Mouse (Mus musculus) midbrain, postnatal 0 days (tissue): Measurements from ENCODE around the gene Scpep1. TPM values are rescaled to one million over a fixed set of nuclear protein-coding genes. Genes with fewer than 3 reads are reported as not detected.

Experiments
- ATAC-seq: fragments of 200-750 bp; cut with Nextera tagmentation; 2 replicates; pipeline ENCODE4 v1.8.0; 2017; ENCODE audit warnings: moderate number of reproducible peaks, mild to moderate bottlenecking, moderate TSS enrichment, moderate library complexity; ENCODE audit not compliant: low FRiP score
- DNase-seq: peaks from one replicate; pipeline ENCODE4 v3.0.0-alpha.2; 2015; ENCODE audit warnings: low spot score
- H3K27ac ChIP-seq: fragments of 300-500 bp; sonication (generic); 2 replicates; pipeline ENCODE4 v1.5.1; 2014; ENCODE audit warnings: low read depth, mild to moderate bottlenecking, low read length, mixed read lengths
- H3K27me3 ChIP-seq: fragments of 300-500 bp; sonication (generic); 2 replicates; pipeline ENCODE4 v1.6.1; 2014; ENCODE audit warnings: low read length, control low read depth, mixed read lengths; ENCODE audit not compliant: insufficient read depth
- H3K36me3 ChIP-seq: fragments of 300-500 bp; sonication (generic); 2 replicates; pipeline ENCODE4 v1.6.1; 2014; ENCODE audit warnings: low read length, control low read depth, mixed read lengths; ENCODE audit not compliant: insufficient read depth
- H3K4me1 ChIP-seq: fragments of 300-500 bp; sonication (generic); 2 replicates; pipeline ENCODE4 v1.6.1; 2014; ENCODE audit warnings: mild to moderate bottlenecking, control low read depth, antibody characterized with exemption, low read length, mixed read lengths; ENCODE audit not compliant: insufficient read depth
- H3K4me2 ChIP-seq: fragments of 300-500 bp; sonication (generic); 2 replicates; pipeline ENCODE4 v1.6.1; 2014; ENCODE audit warnings: low read depth, mild to moderate bottlenecking, low read length, mixed read lengths; ENCODE audit not compliant: poor library complexity, severe bottlenecking
- H3K4me3 ChIP-seq: fragments of 300-500 bp; sonication (generic); 2 replicates; pipeline ENCODE4 v1.5.1; 2014; ENCODE audit warnings: low read depth, mild to moderate bottlenecking, low read length, moderate library complexity
- H3K9ac ChIP-seq: fragments of 300-500 bp; sonication (generic); replicated peaks from 2 replicates; pipeline ENCODE4 v1.6.1; 2014; ENCODE audit warnings: mild to moderate bottlenecking, low read length, moderate library complexity, mixed read lengths; ENCODE audit not compliant: poor library complexity, severe bottlenecking
- H3K9me3 ChIP-seq: fragments of 300-500 bp; sonication (generic); 2 replicates; pipeline ENCODE4 v1.6.1; 2016; ENCODE audit warnings: low read length, control low read depth
- CTCF ChIP-seq: IDR thresholded peaks from 2 replicates; pipeline ENCODE4 v1.5.1; 2016; ENCODE audit warnings: antibody characterized with exemption, mild to moderate bottlenecking
- WGBS: fragments of 180-500 bp; shearing (Covaris S2); extraction: QIAGEN DNeasy Blood & Tissue Kit; methylation state at CpG from one replicate; pipeline ENCODE4 v1.1.7; 2014; 5-methylcytosine and 5-hydroxymethylcytosine counted together
- polyA plus RNA-seq: library from polyadenylated mRNA; unstranded; fragments of >200 nt; fragmentation: Nextera tagmentation; extraction: Ambion mirVana; gene quantifications from 2 replicates; pipeline ENCODE4 v1.2.1, GENCODE M21; 2015
- total RNA-seq: library from RNA; depleted of rRNA; stranded (reverse); fragments of >200 nt; gene quantifications from 2 replicates; pipeline ENCODE4 v1.2.3, GENCODE M21; 2014

The Scpep1 gene
- total and polyA plus RNA-seq, 2 experiments from 2014 or later: 27.2 to 37.1 TPM

DNA sequence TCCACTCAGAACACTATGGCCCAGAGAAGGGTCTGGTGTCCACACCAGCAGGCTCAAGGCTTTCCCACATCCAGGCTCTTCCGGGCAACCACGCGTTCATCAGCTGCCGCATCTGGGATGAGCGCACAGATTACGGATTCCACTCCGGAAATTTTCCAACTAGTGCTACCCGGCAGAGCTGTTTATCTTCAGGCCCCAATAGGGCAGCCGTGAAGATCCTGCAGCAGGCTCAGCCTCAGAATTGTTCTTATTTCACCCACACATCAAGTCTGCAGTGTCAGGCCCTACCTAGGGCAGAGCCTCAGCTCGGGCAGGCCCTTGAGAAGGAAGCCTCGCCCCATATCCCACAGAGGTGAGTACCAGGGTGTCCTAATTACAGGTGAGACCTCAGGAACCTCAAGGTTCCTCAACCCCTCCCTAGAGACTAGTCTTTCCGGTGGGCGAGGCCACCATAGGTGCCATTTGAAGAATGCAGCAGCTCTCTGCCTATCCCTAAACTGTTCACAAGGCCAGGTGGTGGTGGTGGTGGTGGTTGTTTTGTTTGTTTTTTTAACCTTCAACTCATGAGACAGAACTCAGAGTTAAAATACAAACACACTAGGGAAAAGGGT, 4.5 kb downstream of the Scpep1 start:
- Histone ChIP-seq H3K4me1 (no peaks in the 10 kb centered on the region), H3K4me2 (no peak overlapping the region), H3K27me3 (no peaks in the 10 kb centered on the region), H3K36me3 (peaks cover 22% of the 10 kb centered on the region), H3K27ac (no peak overlapping the region), H3K9ac (no peak overlapping the region), H3K9me3 (no peaks in the 10 kb centered on the region), H3K4me3 (no peak overlapping the region)
- TF ChIP-seq CTCF: no peak
- DNase-seq (no peak), ATAC-seq (no peak)
- WGBS: 94% methylated on average over 13 of the region's 13 CpGs

DNA sequence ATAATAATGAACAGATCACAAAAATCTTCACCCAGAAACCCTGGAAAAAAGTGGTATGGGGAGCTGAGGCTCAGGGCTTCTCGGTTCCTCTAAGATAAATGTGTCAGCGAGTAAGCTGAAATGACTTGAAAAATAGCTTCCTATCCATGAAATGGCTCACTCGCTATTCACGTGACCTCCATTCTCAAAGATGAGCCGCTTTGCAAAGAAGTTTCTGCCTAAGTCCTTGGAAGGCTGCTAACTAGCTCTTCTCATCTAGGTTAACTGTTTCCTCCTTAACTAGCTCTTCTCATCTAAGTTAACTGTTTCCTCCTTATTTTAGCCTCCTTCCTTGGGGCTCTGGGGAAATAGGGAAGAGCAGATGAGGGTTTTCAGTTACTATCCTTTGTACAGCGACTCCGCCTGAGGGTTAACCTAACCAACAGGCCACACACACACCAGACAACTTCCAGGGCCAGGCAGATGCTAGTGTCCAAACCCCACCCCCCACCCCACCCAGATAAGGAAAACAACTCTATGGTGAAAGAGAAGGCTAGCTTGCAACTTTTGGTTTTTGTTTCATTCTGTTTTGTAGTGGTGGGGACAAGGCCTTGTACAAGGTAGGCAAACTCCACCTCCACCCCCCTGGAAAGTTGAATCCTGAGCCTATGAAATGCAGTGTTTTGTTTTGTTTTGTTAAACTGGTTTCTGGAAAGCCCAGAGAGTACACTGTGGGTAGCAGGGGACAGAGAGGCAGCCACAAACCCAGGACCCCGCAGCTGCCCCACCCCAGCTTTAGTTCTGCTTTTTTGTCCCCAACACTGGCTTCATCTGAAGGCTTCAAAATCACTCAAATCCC, 5.2 kb downstream of the Scpep1 start:
- Histone ChIP-seq H3K27ac (no peak overlapping the region), H3K36me3 (peaks cover 29% of the 10 kb centered on the region)
- WGBS: 90% methylated on average over 8 of the region's 8 CpGs

DNA sequence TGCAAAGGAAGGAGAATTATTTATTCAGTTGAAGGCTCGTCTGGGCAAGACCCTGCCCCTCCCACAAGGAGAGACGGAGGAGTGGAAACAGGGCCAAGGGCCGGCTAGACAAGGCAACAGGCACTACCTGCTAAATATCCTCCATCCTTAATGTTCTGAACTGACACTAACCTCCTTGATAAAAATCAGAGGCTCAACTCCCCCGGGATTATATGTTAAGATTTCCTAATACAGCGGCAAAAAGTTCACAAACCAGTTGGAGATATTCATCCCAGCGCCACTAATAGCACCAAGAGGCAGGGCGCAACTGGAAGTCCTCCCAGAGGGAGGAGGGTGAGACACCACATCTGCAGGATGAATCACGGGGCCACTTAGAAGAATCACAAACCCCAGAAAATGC, 6.4 kb downstream of the Scpep1 start:
- DNase-seq (no peak), ATAC-seq (no peak)
- 77% methylated on average over 8 of the region's 8 CpGs for WGBS
- no peak overlapping the region for H3K27ac ChIP-seq
- H3K27me3 ChIP-seq: no peaks in the 10 kb centered on the region
- H3K4me1 ChIP-seq: no peaks in the 10 kb centered on the region
- H3K4me2 ChIP-seq: no peak overlapping the region
- no peak overlapping the region for H3K4me3 ChIP-seq
- peaks cover 38% of the 10 kb centered on the region for H3K36me3 ChIP-seq
- no peaks in the 10 kb centered on the region for H3K9me3 ChIP-seq
- no peak overlapping the region for H3K9ac ChIP-seq
- TF ChIP-seq CTCF: no peak

More for the DNA sequence above, 5.2 kb downstream of the Scpep1 start:
- Histone ChIP-seq H3K27me3 (no peaks in the 10 kb centered on the region), H3K4me3 (no peak overlapping the region), H3K9me3 (no peaks in the 10 kb centered on the region), H3K4me1 (no peaks in the 10 kb centered on the region), H3K9ac (no peak overlapping the region), H3K4me2 (no peak overlapping the region)
- no peak for TF ChIP-seq CTCF
- no peak for ATAC-seq
- DNase-seq: no peak

DNA sequence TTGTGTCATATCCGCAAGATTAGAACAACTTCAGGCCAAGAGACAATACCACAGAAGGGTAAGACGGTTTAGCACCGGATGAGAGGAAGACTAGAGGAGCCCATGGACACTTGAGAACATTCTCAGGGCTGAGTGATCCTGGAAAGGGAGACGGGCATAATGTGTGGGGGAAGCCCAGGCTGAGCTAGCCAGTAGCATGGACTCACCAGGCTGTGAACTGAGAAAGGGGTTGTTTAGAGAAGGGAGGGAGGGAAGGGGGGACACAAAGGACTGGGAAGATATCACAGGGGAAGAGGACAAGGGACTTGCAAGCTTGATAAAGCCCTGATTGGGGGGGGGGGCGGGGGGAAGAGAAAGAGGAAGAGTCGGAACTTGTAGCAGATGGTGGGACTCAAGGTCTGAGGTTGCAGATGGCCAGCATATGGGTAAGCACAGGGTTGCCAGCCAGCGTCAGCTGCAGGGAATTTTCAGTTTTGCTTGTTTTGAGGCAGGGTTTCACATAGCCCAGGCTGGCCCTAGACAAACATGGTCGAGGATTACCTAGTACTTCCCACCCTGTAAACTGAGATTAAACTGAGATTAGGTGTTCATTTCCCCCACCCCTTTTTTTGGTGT, 9.2 kb downstream of the Scpep1 start:
- Histone ChIP-seq H3K9me3 (no peaks in the 10 kb centered on the region), H3K4me3 (no peak overlapping the region), H3K27me3 (no peaks in the 10 kb centered on the region), H3K4me2 (no peak overlapping the region), H3K4me1 (no peaks in the 10 kb centered on the region), H3K27ac (no peak overlapping the region), H3K36me3 (peaks cover 45% of the 10 kb centered on the region), H3K9ac (no peak overlapping the region)
- TF ChIP-seq CTCF: no peak
- DNase-seq (no peak), ATAC-seq (no peak)
- 83% methylated on average over 7 of the region's 8 CpGs for WGBS

DNA sequence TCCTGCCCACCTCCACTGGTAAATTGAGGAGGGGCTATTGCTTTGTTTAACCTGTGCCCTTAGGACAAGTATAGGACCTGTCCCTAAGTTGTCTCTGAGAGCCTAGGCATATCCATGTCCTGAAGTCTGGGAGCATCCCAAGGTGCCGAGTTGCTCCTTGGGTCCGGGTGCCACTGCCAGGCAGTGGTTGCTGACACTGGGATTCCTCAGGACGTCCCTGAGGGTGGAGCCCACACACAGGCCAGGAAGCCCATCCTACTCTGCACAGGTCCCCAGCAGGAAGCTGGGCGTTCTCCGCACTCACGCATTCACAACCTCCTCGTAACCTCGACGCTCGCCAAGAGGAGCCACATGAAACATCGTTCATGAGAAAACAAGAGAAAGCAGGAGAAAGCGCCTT, 13.8 kb downstream of the Scpep1 start:
- ATAC-seq (no peak), DNase-seq (no peak)
- H3K4me2 ChIP-seq: no peak overlapping the region
- no peaks in the 10 kb centered on the region for H3K27me3 ChIP-seq
- H3K27ac ChIP-seq: no peak overlapping the region
- H3K4me1 ChIP-seq: no peaks in the 10 kb centered on the region
- TF ChIP-seq CTCF: no peak
- no peak overlapping the region for H3K4me3 ChIP-seq
- peaks cover 38% of the 10 kb centered on the region for H3K36me3 ChIP-seq
- no peak overlapping the region for H3K9ac ChIP-seq
- H3K9me3 ChIP-seq: no peaks in the 10 kb centered on the region
- WGBS: 84% methylated on average over 12 of the region's 12 CpGs

DNA sequence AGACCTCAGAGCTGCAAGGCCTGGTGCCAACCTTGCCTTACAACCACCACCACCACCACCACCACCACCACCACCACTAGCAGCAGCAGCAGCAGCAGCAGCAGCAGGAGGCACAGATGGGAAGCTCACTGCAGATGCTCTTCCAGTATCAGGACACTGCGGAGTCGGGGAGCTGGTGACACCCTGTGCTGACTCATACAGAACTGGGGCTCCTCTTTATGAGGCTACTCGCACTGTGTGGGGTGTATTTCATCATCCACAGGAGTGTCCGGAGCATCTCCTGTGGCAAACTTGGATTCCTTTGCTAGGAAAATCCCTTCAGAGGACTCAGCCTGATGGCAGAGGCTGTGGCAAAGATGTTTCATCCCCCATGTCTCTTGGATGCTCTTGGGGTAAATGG, 15.6 kb downstream of the Scpep1 start:
- H3K4me2 ChIP-seq: no peak overlapping the region
- DNase-seq (no peak), ATAC-seq (no peak)
- H3K36me3 ChIP-seq: peaks cover 34% of the 10 kb centered on the region
- no peak for TF ChIP-seq CTCF
- H3K4me1 ChIP-seq: no peaks in the 10 kb centered on the region
- H3K4me3 ChIP-seq: no peak overlapping the region
- no peak overlapping the region for H3K9ac ChIP-seq
- no peaks in the 10 kb centered on the region for H3K9me3 ChIP-seq
- 91% methylated on average over 4 of the region's 4 CpGs for WGBS
- no peaks in the 10 kb centered on the region for H3K27me3 ChIP-seq
- no peak overlapping the region for H3K27ac ChIP-seq
